Mouse (Mus musculus): Measurements from ENCODE around the gene Arhgap29. TPM values are rescaled to one million over a fixed set of nuclear protein-coding genes. Genes with fewer than 3 reads are reported as not detected.

Gene Arhgap29
- polyA plus RNA-seq, 1 experiment, result 5.8 TPM

GRCm38 (mm10) chr3:122012464-122012863 lies 60.1 kb downstream of the Arhgap29 start:
- Histone ChIP-seq H3K4me3 (ENCODE audit: insufficient read depth, poor library complexity, severe bottlenecking) (no peak overlapping the region), H3K36me3 (ENCODE audit: control insufficient read depth, insufficient read depth) (no peaks in the 10 kb centered on the region)

GRCm38 (mm10) chr3:122018421-122018820 lies 66.1 kb downstream of the Arhgap29 start:
- Histone ChIP-seq H3K79me2 (ENCODE audit: control insufficient read depth, insufficient read depth) (no peaks in the 10 kb centered on the region), H3ac (ENCODE audit: control insufficient read depth, insufficient read length, low read depth) (no peak overlapping the region), H3K27me3 (ENCODE audit: control insufficient read depth, insufficient read depth, insufficient read length) (no peaks in the 10 kb centered on the region), H3K4me3 (ENCODE audit: insufficient read depth, poor library complexity, severe bottlenecking) (no peak overlapping the region), H3K36me3 (ENCODE audit: control insufficient read depth, insufficient read depth) (no peaks in the 10 kb centered on the region), H3K79me3 (ENCODE audit: low read depth) (no peaks in the 10 kb centered on the region)
- no peak for TF ChIP-seq CEBPB (IDR thresholded peaks at IDR 0.05; ENCODE audit: low read depth)
- no peak for TF ChIP-seq MAX (IDR thresholded peaks at IDR 0.05)
- no peak for TF ChIP-seq FOSL1 (IDR thresholded peaks at IDR 0.05; ENCODE audit: insufficient read depth, low read length, poor library complexity, severe bottlenecking)
- no peak for TF ChIP-seq USF1 (IDR thresholded peaks at IDR 0.05; ENCODE audit: low read depth)
- TF ChIP-seq MYOG (IDR thresholded peaks at IDR 0.05; ENCODE audit: control insufficient read depth, extremely low read depth, insufficient read length), result no peak
- TF ChIP-seq CTCF (IDR thresholded peaks at IDR 0.05; ENCODE audit: control insufficient read depth, insufficient read depth, insufficient read length), result no peak
- TF ChIP-seq MYOD1 (IDR thresholded peaks at IDR 0.05; ENCODE audit: control insufficient read depth, insufficient read length, low read depth), result no peak

More at GRCm38 (mm10) chr3:122012464-122012863, 60.1 kb downstream of the Arhgap29 start:
- no peaks in the 10 kb centered on the region for H3K79me3 ChIP-seq (ENCODE audit: low read depth)
- H3K79me2 ChIP-seq (ENCODE audit: control insufficient read depth, insufficient read depth), result no peaks in the 10 kb centered on the region
- no peak overlapping the region for H3ac ChIP-seq (ENCODE audit: control insufficient read depth, insufficient read length, low read depth)
- TF ChIP-seq CEBPB (IDR thresholded peaks at IDR 0.05; ENCODE audit: low read depth) (no peak), MAX (IDR thresholded peaks at IDR 0.05) (no peak), CTCF (IDR thresholded peaks at IDR 0.05; ENCODE audit: control insufficient read depth, insufficient read depth, insufficient read length) (no peak), FOSL1 (IDR thresholded peaks at IDR 0.05; ENCODE audit: insufficient read depth, low read length, poor library complexity, severe bottlenecking) (no peak), MYOG (IDR thresholded peaks at IDR 0.05; ENCODE audit: control insufficient read depth, extremely low read depth, insufficient read length) (no peak), MYOD1 (IDR thresholded peaks at IDR 0.05; ENCODE audit: control insufficient read depth, insufficient read length, low read depth) (no peak)
- H3K27me3 ChIP-seq (ENCODE audit: control insufficient read depth, insufficient read depth, insufficient read length), result no peaks in the 10 kb centered on the region

GRCm38 (mm10) chr3:122019159-122019558 lies 66.8 kb downstream of the Arhgap29 start:
- TF ChIP-seq CEBPB (IDR thresholded peaks at IDR 0.05; ENCODE audit: low read depth), result no peak
- TF ChIP-seq USF1 (IDR thresholded peaks at IDR 0.05; ENCODE audit: low read depth), result no peak
- TF ChIP-seq CTCF (IDR thresholded peaks at IDR 0.05; ENCODE audit: control insufficient read depth, insufficient read depth, insufficient read length), result no peak
- no peak for TF ChIP-seq FOSL1 (IDR thresholded peaks at IDR 0.05; ENCODE audit: insufficient read depth, low read length, poor library complexity, severe bottlenecking)
- no peak for TF ChIP-seq MYOD1 (IDR thresholded peaks at IDR 0.05; ENCODE audit: control insufficient read depth, insufficient read length, low read depth)
- no peak for TF ChIP-seq MAX (IDR thresholded peaks at IDR 0.05)
- TF ChIP-seq MYOG (IDR thresholded peaks at IDR 0.05; ENCODE audit: control insufficient read depth, extremely low read depth, insufficient read length), result no peak
- no peak overlapping the region for H3K4me3 ChIP-seq (ENCODE audit: insufficient read depth, poor library complexity, severe bottlenecking)
- no peaks in the 10 kb centered on the region for H3K79me2 ChIP-seq (ENCODE audit: control insufficient read depth, insufficient read depth)
- no peak overlapping the region for H3ac ChIP-seq (ENCODE audit: control insufficient read depth, insufficient read length, low read depth)
- no peaks in the 10 kb centered on the region for H3K36me3 ChIP-seq (ENCODE audit: control insufficient read depth, insufficient read depth)
- H3K27me3 ChIP-seq (ENCODE audit: control insufficient read depth, insufficient read depth, insufficient read length), result no peaks in the 10 kb centered on the region
- no peaks in the 10 kb centered on the region for H3K79me3 ChIP-seq (ENCODE audit: low read depth)

- H3K4me3 ChIP-seq (ENCODE audit: insufficient read depth, poor library complexity, severe bottlenecking), result no peak overlapping the region
- H3K27me3 ChIP-seq (ENCODE audit: control insufficient read depth, insufficient read depth, insufficient read length), result no peaks in the 10 kb centered on the region
- H3K79me2 ChIP-seq (ENCODE audit: control insufficient read depth, insufficient read depth), result no peaks in the 10 kb centered on the region
- no peak for TF ChIP-seq USF1 (IDR thresholded peaks at IDR 0.05; ENCODE audit: low read depth)
- no peak for TF ChIP-seq MYOD1 (IDR thresholded peaks at IDR 0.05; ENCODE audit: control insufficient read depth, insufficient read length, low read depth)
- no peak for TF ChIP-seq MYOG (IDR thresholded peaks at IDR 0.05; ENCODE audit: control insufficient read depth, extremely low read depth, insufficient read length)
- TF ChIP-seq MAX (IDR thresholded peaks at IDR 0.05), result no peak
- no peak for TF ChIP-seq FOSL1 (IDR thresholded peaks at IDR 0.05; ENCODE audit: insufficient read depth, low read length, poor library complexity, severe bottlenecking)
- no peak for TF ChIP-seq CTCF (IDR thresholded peaks at IDR 0.05; ENCODE audit: control insufficient read depth, insufficient read depth, insufficient read length)
- TF ChIP-seq CEBPB (IDR thresholded peaks at IDR 0.05; ENCODE audit: low read depth), result no peak
- H3ac ChIP-seq (ENCODE audit: control insufficient read depth, insufficient read length, low read depth), result no peak overlapping the region
- H3K36me3 ChIP-seq (ENCODE audit: control insufficient read depth, insufficient read depth), result no peaks in the 10 kb centered on the region
- H3K79me3 ChIP-seq (ENCODE audit: low read depth), result no peaks in the 10 kb centered on the region
Observed at GRCm38 (mm10) chr3:122021029-122021652, 68.8 kb downstream of the Arhgap29 start.

- Histone ChIP-seq H3ac (ENCODE audit: control insufficient read depth, insufficient read length, low read depth) (no peak overlapping the region), H3K4me3 (ENCODE audit: insufficient read depth, poor library complexity, severe bottlenecking) (no peak overlapping the region), H3K79me3 (ENCODE audit: low read depth) (no peaks in the 10 kb centered on the region), H3K27me3 (ENCODE audit: control insufficient read depth, insufficient read depth, insufficient read length) (no peaks in the 10 kb centered on the region), H3K79me2 (ENCODE audit: control insufficient read depth, insufficient read depth) (no peaks in the 10 kb centered on the region), H3K36me3 (ENCODE audit: control insufficient read depth, insufficient read depth) (no peaks in the 10 kb centered on the region)
- TF ChIP-seq CEBPB (IDR thresholded peaks at IDR 0.05; ENCODE audit: low read depth), result no peak
- TF ChIP-seq MYOG (IDR thresholded peaks at IDR 0.05; ENCODE audit: control insufficient read depth, extremely low read depth, insufficient read length), result no peak
- TF ChIP-seq MAX (IDR thresholded peaks at IDR 0.05), result no peak
Observed at GRCm38 (mm10) chr3:122022355-122022754, 70.0 kb downstream of the Arhgap29 start.

- Histone ChIP-seq H3K4me3 (ENCODE audit: insufficient read depth, poor library complexity, severe bottlenecking) (no peak overlapping the region), H3K27me3 (ENCODE audit: control insufficient read depth, insufficient read depth, insufficient read length) (no peaks in the 10 kb centered on the region), H3K36me3 (ENCODE audit: control insufficient read depth, insufficient read depth) (no peaks in the 10 kb centered on the region), H3K79me2 (ENCODE audit: control insufficient read depth, insufficient read depth) (no peaks in the 10 kb centered on the region), H3K79me3 (ENCODE audit: low read depth) (no peaks in the 10 kb centered on the region), H3ac (ENCODE audit: control insufficient read depth, insufficient read length, low read depth) (no peak overlapping the region)
- no peak for TF ChIP-seq MYOG (IDR thresholded peaks at IDR 0.05; ENCODE audit: control insufficient read depth, extremely low read depth, insufficient read length)
- TF ChIP-seq CEBPB (IDR thresholded peaks at IDR 0.05; ENCODE audit: low read depth), result no peak
- no peak for TF ChIP-seq MYOD1 (IDR thresholded peaks at IDR 0.05; ENCODE audit: control insufficient read depth, insufficient read length, low read depth)
Observed at GRCm38 (mm10) chr3:122026676-122027075, 74.3 kb downstream of the Arhgap29 start.
